Mouse (Mus musculus): ENCODE measurements at regions not wholly inside any gene's neighbourhood (a gene's known extent, or its start where the extent isn't known, plus 50 kb on each side); places are given as distances from the start of the nearest gene placed in this dataset.

- TF ChIP-seq CTCF (IDR thresholded peaks at IDR 0.05; ENCODE audit: low read depth, low read length) = no peak
- no peak for TF ChIP-seq EP300 (IDR thresholded peaks at IDR 0.05; ENCODE audit: insufficient read depth, low read depth, low read length)
- TF ChIP-seq POLR2A (IDR thresholded peaks at IDR 0.05; ENCODE audit: insufficient read depth, low read length) = no peak
Measured at GRCm38 (mm10) chr10:16713143-16713542, 1009.9 kb upstream of the Cited2 start.

Measured in ES-Bruce4 (cell line).